Mouse (Mus musculus) embryonic facial prominence, embryonic 10.5 days (tissue): ENCODE results near the gene Hpdl. TPM values are rescaled to one million over a fixed set of nuclear protein-coding genes. Genes with fewer than 3 reads are reported as not detected.
"Not testable (repeated sequence)": the region's sequence is repeated elsewhere in the genome, so short reads cannot be mapped to it uniquely, and the experiment has no call there.

Source experiments
- DNase-seq: peaks from one replicate; pipeline ENCODE4 v3.0.0-alpha.2; 2017; ENCODE audit warnings: low spot score
- H3K27ac ChIP-seq: fragments of 300-500 bp; sonication (generic); replicated peaks from 2 replicates; pipeline ENCODE4 v1.5.1; 2016; ENCODE audit warnings: mild to moderate bottlenecking
- H3K27me3 ChIP-seq: fragments of 300-500 bp; sonication (generic); replicated peaks from 2 replicates; pipeline ENCODE4 v1.6.1; 2016; ENCODE audit warnings: low read depth, mild to moderate bottlenecking; ENCODE audit not compliant: poor library complexity, severe bottlenecking
- H3K36me3 ChIP-seq: fragments of 300-500 bp; sonication (generic); replicated peaks from 2 replicates; pipeline ENCODE4 v1.6.1; 2016; ENCODE audit warnings: mild to moderate bottlenecking, moderate library complexity
- H3K4me1 ChIP-seq: fragments of 300-500 bp; sonication (generic); 2 replicates; pipeline ENCODE4 v1.6.1; 2016
- H3K4me3 ChIP-seq: fragments of 300-500 bp; sonication (generic); 2 replicates; pipeline ENCODE4 v1.5.1; 2016; ENCODE audit warnings: mild to moderate bottlenecking, moderate library complexity
- H3K9me3 ChIP-seq: fragments of 300-500 bp; sonication (generic); 2 replicates; pipeline ENCODE4 v1.6.1; 2016; ENCODE audit warnings: mild to moderate bottlenecking
- WGBS: fragments of 180-500 bp; shearing (Covaris S2); methylation state at CpG from one replicate; pipeline ENCODE4 v1.1.7; 2016; 5-methylcytosine and 5-hydroxymethylcytosine counted together
- polyA plus RNA-seq: library from polyadenylated mRNA; unstranded; fragments of >200 nt; fragmentation: Nextera tagmentation; extraction: Ambion mirVana; gene quantifications from 2 replicates; pipeline ENCODE4 v1.2.1, GENCODE M21; 2016

Hpdl gene
- 2.3 TPM in 2 replicates for polyA plus RNA-seq

DNA sequence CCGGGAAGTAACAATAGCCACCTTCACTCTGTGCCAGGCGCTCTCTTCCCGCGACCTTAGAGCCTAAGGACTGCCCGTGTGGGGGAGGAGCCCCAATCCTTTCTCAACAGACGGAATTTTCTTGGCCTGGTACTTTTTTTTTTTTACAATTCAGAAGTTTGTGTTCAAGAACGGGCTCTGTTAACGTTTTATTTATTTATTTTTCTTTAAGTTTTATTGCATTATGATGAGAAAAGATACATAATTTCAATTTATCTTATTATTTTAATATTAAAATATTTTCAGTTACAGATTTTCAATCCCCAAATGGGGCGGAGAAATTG is at the start of gene Hpdl:
TSS of gene Hpdl (minus strand) at position 14 of the 323 bp plus-strand sequence.
- Histone ChIP-seq H3K27ac (peak within 1 kb of the TSS; percentile 74), H3K9me3 (no peaks in the 10 kb centered on the region), H3K27me3 (peaks cover 33% of the 10 kb centered on the region), H3K36me3 (peaks cover 28% of the 10 kb centered on the region), H3K4me3 (peak within 1 kb of the TSS; percentile 58), H3K4me1 (peaks cover 28% of the 10 kb centered on the region)
- no peak for DNase-seq
- 13% methylated on average over 9 of the region's 9 CpGs for WGBS

DNA sequence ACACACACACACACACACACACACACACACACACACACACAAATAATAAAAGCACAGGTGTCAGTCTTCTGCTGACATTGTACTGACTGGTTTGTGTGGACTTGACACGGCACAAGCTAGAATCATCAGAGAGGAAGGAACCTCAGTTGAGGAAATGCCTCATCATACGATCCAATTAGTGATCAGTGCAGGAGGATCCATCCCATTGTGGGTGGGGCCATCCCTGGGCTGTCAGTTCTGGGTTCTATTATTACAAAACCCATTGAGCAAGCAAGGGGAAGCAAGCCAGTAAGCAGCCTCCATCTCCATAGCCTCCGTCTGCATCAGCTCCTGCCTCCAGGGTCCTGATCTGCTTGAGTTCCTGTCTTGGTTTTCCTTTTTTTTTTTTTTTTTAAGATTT is 48.4 kb upstream of the Hpdl start:
- DNase-seq: no peak
- no peaks in the 10 kb centered on the region for H3K36me3 ChIP-seq
- 70% methylated on average over 3 of the region's 3 CpGs for WGBS
- no peaks in the 10 kb centered on the region for H3K9me3 ChIP-seq
- H3K27me3 ChIP-seq: peaks cover 6% of the 10 kb centered on the region; the same call in 1 of the 2 replicates
- H3K4me3 ChIP-seq: no peak overlapping the region
- no peak overlapping the region for H3K27ac ChIP-seq
- no peaks in the 10 kb centered on the region for H3K4me1 ChIP-seq

DNA sequence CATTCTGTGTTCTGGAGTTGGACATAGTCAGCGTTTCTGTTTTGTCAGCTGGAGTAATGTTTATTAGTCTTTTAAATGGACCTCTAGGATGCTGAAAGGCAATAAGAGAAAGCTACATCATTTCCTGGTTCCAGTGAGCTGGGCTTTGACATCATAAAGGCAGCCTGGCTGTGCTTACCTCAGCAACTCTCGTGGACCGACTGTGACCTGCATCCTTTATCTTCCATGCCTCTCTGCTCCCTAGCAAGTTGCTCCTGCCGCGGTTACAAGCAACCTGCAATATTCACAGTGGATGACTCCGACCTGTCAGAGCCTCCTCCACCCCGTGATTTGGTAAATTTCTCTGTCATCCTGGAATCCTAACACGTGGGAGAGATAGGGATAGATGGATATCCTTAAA is 40.5 kb upstream of the Hpdl start:
- no peaks in the 10 kb centered on the region for H3K36me3 ChIP-seq
- no peak overlapping the region for H3K4me3 ChIP-seq
- H3K27me3 ChIP-seq: no peaks in the 10 kb centered on the region
- no peak overlapping the region for H3K27ac ChIP-seq
- 76% methylated on average over 8 of the region's 8 CpGs for WGBS
- no peaks in the 10 kb centered on the region for H3K4me1 ChIP-seq
- DNase-seq: no peak
- H3K9me3 ChIP-seq: 0 out of 2 replicates have a peak, but pooled peaks cover 3% of the 10 kb centered on the region

DNA sequence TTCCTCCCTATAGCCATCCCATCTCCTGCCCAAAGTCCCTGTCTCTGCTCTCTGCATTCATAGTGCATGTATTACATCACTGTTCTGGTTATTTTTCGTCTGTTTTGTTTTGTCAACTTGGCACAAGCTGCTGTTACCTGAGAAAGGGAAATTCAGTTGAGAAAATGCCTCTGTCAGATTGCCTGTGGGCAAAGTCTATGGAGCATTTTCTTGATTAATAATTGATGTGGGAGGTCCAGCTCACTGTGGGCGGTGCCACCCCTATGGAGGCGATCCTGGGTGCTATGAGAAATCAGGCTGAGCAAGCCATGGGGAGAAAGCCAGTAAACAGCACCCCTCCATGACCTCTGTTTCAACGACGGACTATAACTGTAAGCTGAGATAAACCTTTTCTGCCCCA is 38.2 kb upstream of the Hpdl start:
- Histone ChIP-seq H3K27ac (no peak overlapping the region), H3K27me3 (0 out of 2 replicates have a peak, but pooled peaks cover 4% of the 10 kb centered on the region), H3K4me3 (no peak overlapping the region), H3K4me1 (peaks cover 1% of the 10 kb centered on the region), H3K9me3 (0 out of 2 replicates have a peak, but pooled peaks cover 3% of the 10 kb centered on the region), H3K36me3 (no peaks in the 10 kb centered on the region)
- 71% methylated on average over 5 of the region's 5 CpGs for WGBS
- no peak for DNase-seq

DNA sequence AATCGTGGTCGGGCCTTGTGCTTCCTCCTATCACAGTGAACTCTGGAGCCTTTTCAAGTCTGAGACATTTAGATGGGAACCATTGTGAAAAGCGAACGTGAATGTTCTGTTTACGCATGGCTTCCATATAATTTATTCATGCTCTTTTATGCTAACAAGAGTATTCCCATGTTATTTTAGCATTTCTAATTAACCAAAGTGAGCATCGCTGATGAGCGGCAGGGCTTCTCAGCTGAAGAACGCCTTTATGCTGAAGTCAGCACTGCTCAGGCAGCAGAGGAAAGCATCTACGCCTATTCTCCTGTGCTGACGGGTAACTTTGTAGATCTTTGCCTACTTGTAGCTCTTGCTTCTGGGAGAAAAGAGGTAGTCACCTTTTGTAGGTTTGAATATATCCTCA is 35.7 kb upstream of the Hpdl start:
- WGBS: 88% methylated on average over 10 of the region's 10 CpGs
- 0 out of 2 replicates have a peak, but pooled peaks cover 4% of the 10 kb centered on the region for H3K27me3 ChIP-seq
- peaks cover 13% of the 10 kb centered on the region for H3K4me1 ChIP-seq
- H3K9me3 ChIP-seq: 0 out of 2 replicates have a peak, but pooled peaks cover 3% of the 10 kb centered on the region
- H3K36me3 ChIP-seq: no peaks in the 10 kb centered on the region
- no peak for DNase-seq
- no peak overlapping the region for H3K4me3 ChIP-seq
- no peak overlapping the region for H3K27ac ChIP-seq

DNA sequence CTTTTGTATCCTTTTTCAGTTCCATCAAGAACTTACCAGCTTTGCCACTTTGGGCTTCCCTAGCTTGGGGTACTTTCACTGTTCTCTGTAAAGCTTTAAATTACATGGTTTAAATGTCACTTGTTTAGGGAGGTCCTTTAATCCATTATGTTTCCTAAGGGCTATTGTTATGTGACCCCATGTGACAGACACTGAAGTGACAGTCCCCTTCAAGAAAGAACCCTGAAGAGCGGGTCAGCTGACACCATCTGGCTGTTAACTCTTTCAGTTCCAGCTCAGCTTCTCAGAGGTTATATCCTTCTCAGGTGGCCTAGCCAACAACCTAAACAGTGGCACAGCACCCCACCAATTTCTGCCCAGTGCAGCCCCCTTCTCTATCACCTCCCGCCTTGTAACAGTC is 32.8 kb upstream of the Hpdl start:
- Histone ChIP-seq H3K4me1 (peaks cover 13% of the 10 kb centered on the region), H3K9me3 (0 out of 2 replicates have a peak, but pooled peaks cover 3% of the 10 kb centered on the region), H3K27me3 (0 out of 2 replicates have a peak, but pooled peaks cover 4% of the 10 kb centered on the region), H3K36me3 (no peaks in the 10 kb centered on the region), H3K4me3 (no peak overlapping the region), H3K27ac (no peak overlapping the region)
- WGBS: 20% methylated on average over 2 of the region's 2 CpGs
- no peak for DNase-seq

DNA sequence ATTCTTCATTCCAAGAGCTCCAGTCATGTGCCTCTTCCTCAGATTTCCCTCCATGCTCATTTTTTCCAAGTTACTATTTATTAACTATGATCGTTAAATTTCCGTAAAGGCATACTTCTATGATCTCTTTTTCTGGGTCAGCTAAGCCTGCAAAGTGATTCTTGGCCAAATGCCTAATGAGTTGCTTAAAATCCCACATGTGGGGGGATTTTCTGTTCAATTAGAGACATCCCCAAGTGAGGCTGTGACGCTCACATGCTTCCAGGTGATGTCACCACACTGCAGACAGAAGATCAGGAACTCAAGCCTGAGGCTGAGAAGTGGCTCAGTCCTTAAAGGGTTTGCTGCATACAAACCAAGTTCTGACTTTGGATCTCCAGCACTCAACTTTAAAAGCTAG is 28.4 kb upstream of the Hpdl start:
- Histone ChIP-seq H3K36me3 (no peaks in the 10 kb centered on the region), H3K9me3 (no peaks in the 10 kb centered on the region), H3K27me3 (no peaks in the 10 kb centered on the region), H3K27ac (no peak overlapping the region), H3K4me3 (no peak overlapping the region), H3K4me1 (peaks cover 13% of the 10 kb centered on the region)
- DNase-seq: no peak
- WGBS: 78% methylated on average over 3 of the region's 3 CpGs

DNA sequence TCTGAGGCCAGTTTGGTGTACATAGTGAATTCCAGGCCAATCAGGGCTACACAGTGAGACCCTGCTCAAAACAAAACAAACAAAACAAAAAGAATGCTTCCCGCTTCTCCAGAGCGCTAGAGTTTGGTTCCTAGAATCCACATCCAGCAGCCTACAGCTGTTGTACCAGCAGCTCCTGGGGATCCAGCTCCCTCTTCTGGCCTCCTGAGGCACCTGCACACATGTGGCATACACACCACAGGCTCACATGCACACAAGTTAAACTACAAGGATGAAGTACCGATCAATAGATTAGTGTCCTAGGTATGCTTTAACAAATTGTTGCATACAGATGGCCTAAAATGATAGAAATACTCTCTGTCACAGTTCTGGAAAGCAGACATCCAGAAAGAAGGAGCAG is 22.8 kb upstream of the Hpdl start:
- Histone ChIP-seq H3K4me3 (no peak overlapping the region), H3K36me3 (no peaks in the 10 kb centered on the region), H3K9me3 (no peaks in the 10 kb centered on the region), H3K27me3 (peaks cover 14% of the 10 kb centered on the region), H3K4me1 (peaks cover 3% of the 10 kb centered on the region; the same call in 1 of the 2 replicates), H3K27ac (no peak overlapping the region)
- no peak for DNase-seq
- WGBS: 96% methylated on average over 3 of the region's 3 CpGs

DNA sequence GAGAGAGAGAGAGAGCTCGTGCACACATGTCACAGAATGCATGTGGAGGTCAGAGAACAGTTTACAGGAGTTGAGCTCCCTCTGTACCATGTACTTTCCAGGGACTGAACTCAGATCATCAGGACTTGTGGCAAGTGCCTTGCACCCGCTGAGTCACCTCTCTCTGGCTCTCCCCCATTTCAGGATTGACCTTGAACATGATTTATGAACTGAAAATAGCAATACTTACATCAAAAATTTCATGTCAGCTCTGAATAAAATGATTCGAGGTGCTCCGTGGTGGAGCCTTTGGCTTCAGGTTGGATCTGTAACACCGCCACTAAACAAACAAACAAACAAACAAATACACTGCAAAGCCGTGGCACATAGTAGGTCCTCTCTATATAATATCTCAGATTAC is 19.3 kb upstream of the Hpdl start:
- DNase-seq: no peak
- WGBS: 86% methylated on average over 6 of the region's 6 CpGs

DNA sequence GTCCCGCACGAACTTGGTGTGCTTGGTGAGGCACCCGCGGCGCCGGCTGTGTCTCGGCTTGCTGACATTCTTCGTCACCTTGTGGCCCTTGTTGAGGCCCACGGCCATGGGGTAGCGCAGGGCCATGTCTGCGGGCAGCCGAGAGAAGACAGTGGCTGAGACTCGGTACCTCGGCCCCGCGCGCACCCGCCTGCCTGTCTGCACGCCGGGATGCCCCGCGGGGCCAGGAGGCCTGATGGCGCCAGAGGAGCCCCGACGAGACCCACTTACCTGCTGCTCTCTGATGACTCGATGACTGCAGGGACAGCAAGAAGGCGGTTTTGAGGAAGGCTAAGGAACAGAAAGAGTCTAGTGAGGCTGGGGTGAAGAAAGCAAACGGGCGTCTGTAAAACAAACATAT is 18.6 kb upstream of the Hpdl start:
- 29% methylated on average over 26 of the region's 29 CpGs for WGBS
- H3K36me3 ChIP-seq, H3K4me1 ChIP-seq, H3K9me3 ChIP-seq, H3K27ac ChIP-seq: not testable (repeated sequence)
- peaks cover 24% of the 10 kb centered on the region for H3K27me3 ChIP-seq
- peak; percentile 22 for DNase-seq
- peak overlapping the region; percentile 37; the same call in 1 of the 2 replicates for H3K4me3 ChIP-seq

More for the DNA sequence above, 19.3 kb upstream of the Hpdl start:
- Histone ChIP-seq H3K27ac (no peak overlapping the region), H3K4me3 (no peak overlapping the region), H3K36me3 (no peaks in the 10 kb centered on the region), H3K27me3 (peaks cover 24% of the 10 kb centered on the region), H3K9me3 (no peaks in the 10 kb centered on the region), H3K4me1 (peaks cover 9% of the 10 kb centered on the region)

DNA sequence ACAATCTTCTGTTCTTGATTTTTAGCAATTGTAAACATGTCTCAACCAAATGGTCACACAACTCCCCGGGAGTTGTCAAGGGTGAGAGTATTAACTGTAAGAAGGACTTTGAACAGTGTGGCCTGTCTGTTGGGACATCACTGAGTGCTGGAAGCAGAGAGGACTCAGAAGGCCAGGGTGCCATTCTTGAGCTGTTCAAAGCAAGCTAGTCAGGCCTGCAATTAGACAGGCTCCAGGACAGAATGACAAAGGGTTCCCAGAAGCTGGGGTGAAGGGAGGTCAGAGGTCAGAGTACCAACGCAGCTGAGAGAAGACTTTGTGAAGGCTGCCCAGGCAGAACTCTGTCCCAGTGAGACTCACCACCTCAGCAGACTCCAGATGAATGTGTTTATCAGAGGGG is 17.5 kb upstream of the Hpdl start:
- H3K4me3 ChIP-seq: no peak overlapping the region
- no peaks in the 10 kb centered on the region for H3K36me3 ChIP-seq
- DNase-seq: no peak
- H3K27ac ChIP-seq: no peak overlapping the region
- no peaks in the 10 kb centered on the region for H3K9me3 ChIP-seq
- WGBS: 18% methylated on average over 2 of the region's 2 CpGs
- peaks cover 9% of the 10 kb centered on the region for H3K4me1 ChIP-seq
- H3K27me3 ChIP-seq: peaks cover 24% of the 10 kb centered on the region

DNA sequence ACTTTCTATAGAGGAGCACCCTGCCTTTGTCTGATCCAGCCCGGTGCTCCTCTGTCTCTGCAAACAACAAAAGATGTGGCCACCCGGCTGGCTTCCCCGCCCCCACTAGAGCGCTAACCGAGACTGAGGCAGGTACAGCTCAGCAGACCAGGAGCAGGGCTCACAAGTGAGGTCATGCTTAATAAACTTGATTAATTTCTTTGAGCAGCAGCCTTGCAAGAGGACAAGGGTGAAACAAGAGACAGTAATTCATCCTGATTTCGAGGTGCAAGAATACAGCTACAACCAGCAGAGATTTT is 8.5 kb upstream of the Hpdl start:
- Histone ChIP-seq H3K9me3 (no peaks in the 10 kb centered on the region), H3K4me1 (peaks cover 18% of the 10 kb centered on the region), H3K4me3 (no peak overlapping the region), H3K27me3 (no peaks in the 10 kb centered on the region), H3K36me3 (no peaks in the 10 kb centered on the region), H3K27ac (peak overlapping the region; percentile 58)
- peak; percentile 38 for DNase-seq
- 17% methylated on average over 6 of the region's 6 CpGs for WGBS

DNA sequence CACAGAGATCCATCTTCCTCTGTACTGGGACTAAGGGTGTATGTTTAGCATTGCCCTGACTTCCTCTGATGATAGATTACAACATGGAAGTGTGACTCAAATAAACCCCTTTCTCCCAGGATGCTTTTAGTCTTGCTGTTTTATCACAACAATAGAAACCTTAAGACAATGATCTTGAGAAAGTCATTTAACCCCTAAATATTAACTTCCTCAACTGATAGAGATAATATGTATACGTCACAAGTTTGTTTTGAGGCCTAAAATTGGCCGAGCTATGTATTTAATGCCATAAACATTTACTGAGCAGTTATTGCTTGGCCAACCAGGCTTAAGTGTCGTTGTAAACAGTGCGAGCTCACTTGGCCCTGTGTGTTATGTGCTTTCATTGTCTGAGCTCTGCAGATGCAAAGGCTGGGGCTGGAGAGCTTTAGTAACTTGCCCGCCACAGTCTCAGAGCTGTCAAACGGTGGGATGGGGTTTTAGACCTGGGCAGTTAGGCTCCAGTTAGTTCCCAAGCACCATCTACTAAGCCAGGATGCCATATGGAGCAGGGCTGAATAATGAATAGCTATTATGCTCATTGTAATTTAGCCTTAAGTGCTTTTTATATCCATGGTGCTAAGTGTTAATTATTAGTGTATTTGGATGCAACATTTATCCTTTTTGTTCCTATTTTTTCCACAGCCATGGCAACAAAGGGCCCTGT is 8.0 kb upstream of the Hpdl start:
- Histone ChIP-seq H3K27me3 (no peaks in the 10 kb centered on the region), H3K9me3 (no peaks in the 10 kb centered on the region), H3K4me1 (peaks cover 21% of the 10 kb centered on the region), H3K27ac (peak overlapping the region; percentile 58), H3K4me3 (no peak overlapping the region), H3K36me3 (no peaks in the 10 kb centered on the region)
- no peak for DNase-seq
- WGBS: 64% methylated on average over 6 of the region's 6 CpGs
